9 mouse cellular contexts compared by ENCODE assay signal in genomic region chr4:141053568-141054161, GRCm38 (mm10). TPM values are rescaled to one million over a fixed set of nuclear protein-coding genes. Genes with fewer than 3 reads are reported as not detected.
DNase-seq lines count a peak whose midpoint lies in the region; ATAC-seq and TF ChIP-seq lines count a peak whose summit lies in the region.
"Had no signal": no experiment of that assay in that cellular context is flagged by ENCODE, and none has a peak within 500 bp of the region (broad histone marks: within the 10 kb centered on the region; RNA-seq: fewer than 3 reads in every experiment).

No protein-coding gene starts in this region.

- peak overlapping the region; percentile 47 for H3K4me2 ChIP-seq in midbrain, embryonic 12.5 days (replicated peaks)

- ATAC-seq in midbrain, embryonic 12.5 days (ENCODE audit: low FRiP score, low read depth) = peak; percentile 46
- no peak for ATAC-seq in inflammation-experienced regulatory T-cells, adult 6 months

- peak overlapping the region; percentile 74 for H3K27ac ChIP-seq in midbrain, embryonic 12.5 days (replicated peaks)

- H3K36me3 ChIP-seq in E14TG2a.4 (ENCODE audit: insufficient read depth, low read length) = peaks cover 28% of the 10 kb centered on the region
- peaks cover 23% of the 10 kb centered on the region for H3K36me3 ChIP-seq in midbrain, embryonic 12.5 days

- TF ChIP-seq CTCF in E14TG2a.4 (conservative IDR thresholded peaks at IDR 0.05; ENCODE audit: low read length) = no peak

- peak overlapping the region; percentile 73 for H3K4me3 ChIP-seq in E14TG2a.4 (replicated peaks; ENCODE audit: low read length)
- H3K4me3 ChIP-seq in midbrain, embryonic 12.5 days = peak overlapping the region; percentile 15; the same call in 1 of the 2 replicates
- H3K4me3 ChIP-seq: megakaryocyte, embryonic 14.5 days had no signal

- H3K9me3 ChIP-seq in E14TG2a.4 (ENCODE audit: low read length) = no peaks in the 10 kb centered on the region
- H3K9me3 ChIP-seq in midbrain, embryonic 12.5 days = no peaks in the 10 kb centered on the region
- H3K9me3 ChIP-seq: megakaryocyte, embryonic 14.5 days had no signal

- WGBS in midbrain, embryonic 12.5 days = 10% methylated on average over 17 of the region's 17 CpGs

- DNase-seq in cerebellum, adult 18-20 months = peak; percentile 74 to 80
- peak; percentile 78 to 83 for DNase-seq in frontal cortex, adult 2 months (ENCODE audit: extremely low spot score in 1 of 2, low spot score in 1 of 2)
- DNase-seq in kidney, postnatal 36 days = peak; percentile 95 to 97
- DNase-seq in thymus, adult 18-20 months = no peak
- DNase-seq in adrenal gland, postnatal 4 days (ENCODE audit: low spot score in 2 of 2) = no peak

- H3K4me1 ChIP-seq in E14TG2a.4 (replicated peaks; ENCODE audit: low read depth, low read length) = peaks cover 79% of the 10 kb centered on the region
- H3K4me1 ChIP-seq in midbrain, embryonic 12.5 days = peaks cover 54% of the 10 kb centered on the region

- H3K27me3 ChIP-seq in E14TG2a.4 (ENCODE audit: insufficient read depth, low read length) = no peaks in the 10 kb centered on the region
- no peaks in the 10 kb centered on the region for H3K27me3 ChIP-seq in midbrain, embryonic 12.5 days

- peak overlapping the region; percentile 45 for H3K9ac ChIP-seq in midbrain, embryonic 12.5 days (replicated peaks)

RNA-seq across cellular contexts. Expression of gene Crocc, which starts 6.7 kb away (rescaled TPM):
- polyA plus RNA-seq in frontal cortex, adult 2 months (2012; rRNA removed) = 70.4 and 80.2 TPM in 2 replicates
- polyA plus RNA-seq in midbrain, embryonic 12.5 days (2016; fragmentation: Nextera tagmentation; extraction: Ambion mirVana) = 14.2 and 15.9 TPM in 2 replicates
- 1 to 10 TPM in 1 of 3 experiments, under 1 TPM in 2; 0.67 to 1.2 (median 0.67) TPM for polyA plus RNA-seq in inflammation-experienced regulatory T-cells, adult 6 months (2017; shearing (Covaris generic))
- 10 to 100 TPM; 16.3 to 24.0 TPM for total RNA-seq in adrenal gland, postnatal 4 days (2021)

RNA-seq across cellular contexts. Expression of gene Necap2, which starts 24.5 kb away (rescaled TPM):
- 55.7 and 60.3 TPM in 2 replicates for polyA plus RNA-seq in frontal cortex, adult 2 months (2012; rRNA removed)
- polyA plus RNA-seq in midbrain, embryonic 12.5 days (2016; fragmentation: Nextera tagmentation; extraction: Ambion mirVana) = 54.7 and 56.8 TPM in 2 replicates
- 10 to 100 TPM; 85.9 to 95.9 (median 91.8) TPM for polyA plus RNA-seq in inflammation-experienced regulatory T-cells, adult 6 months (2017; shearing (Covaris generic))
- total RNA-seq in adrenal gland, postnatal 4 days (2021) = 10 to 100 TPM; 66.0 to 69.1 TPM

RNA-seq across cellular contexts. Expression of gene Spata21, which starts 34.5 kb away (rescaled TPM):
- polyA plus RNA-seq in frontal cortex, adult 2 months (2012; rRNA removed) = 0.36 and 0.50 TPM in 2 replicates
- 0.31 TPM in 1 of 2 replicates, not detected in the other for polyA plus RNA-seq in midbrain, embryonic 12.5 days (2016; fragmentation: Nextera tagmentation; extraction: Ambion mirVana)
- 1 to 10 TPM; 1.1 to 1.5 (median 1.5) TPM for polyA plus RNA-seq in inflammation-experienced regulatory T-cells, adult 6 months (2017; shearing (Covaris generic))
- under 1 TPM; 0.68 to 0.81 TPM for total RNA-seq in adrenal gland, postnatal 4 days (2021)

RNA-seq across cellular contexts. Expression of gene Mfap2, which starts 43.4 kb away (rescaled TPM):
- 8.8 and 9.5 TPM in 2 replicates for polyA plus RNA-seq in frontal cortex, adult 2 months (2012; rRNA removed)
- 240 and 287 TPM in 2 replicates for polyA plus RNA-seq in midbrain, embryonic 12.5 days (2016; fragmentation: Nextera tagmentation; extraction: Ambion mirVana)
- polyA plus RNA-seq in inflammation-experienced regulatory T-cells, adult 6 months (2017; shearing (Covaris generic)) = not detected
- 100 to 1,000 TPM in 1 of 2 experiments, 10 to 100 TPM in 1; 98.0 to 106 TPM for total RNA-seq in adrenal gland, postnatal 4 days (2021)

Comparison
In these comparisons a context has a peak if more than half of its experiments do, and no peak if none do; other contexts are left out.
1. DNase-seq: peak in cerebellum, adult 18-20 months (2 of 2), frontal cortex, adult 2 months (2 of 2) and kidney, postnatal 36 days (2 of 2); none in thymus, adult 18-20 months (0 of 2) and adrenal gland, postnatal 4 days (0 of 2).